Mouse (Mus musculus) hindbrain, embryonic 10.5 days (tissue): ENCODE measurements at regions not wholly inside any gene's neighbourhood (a gene's known extent, or its start where the extent isn't known, plus 50 kb on each side); places are given as distances from the start of the nearest gene placed in this dataset.

Experiments
- DNase-seq: peaks from one replicate; pipeline ENCODE4 v3.0.0-alpha.2; 2017; ENCODE audit warnings: low spot score
- H3K27ac ChIP-seq: fragments of 300-500 bp; sonication (generic); 2 replicates; pipeline ENCODE4 v1.5.1; 2016; ENCODE audit warnings: mild to moderate bottlenecking, moderate library complexity
- H3K27me3 ChIP-seq: fragments of 300-500 bp; sonication (generic); 2 replicates; pipeline ENCODE4 v1.6.1; 2016; ENCODE audit warnings: mild to moderate bottlenecking; ENCODE audit not compliant: poor library complexity, insufficient read depth, severe bottlenecking
- H3K36me3 ChIP-seq: fragments of 300-500 bp; sonication (generic); 2 replicates; pipeline ENCODE4 v1.6.1; 2016; ENCODE audit warnings: mild to moderate bottlenecking, moderate library complexity
- H3K4me1 ChIP-seq: fragments of 300-500 bp; sonication (generic); replicated peaks from 2 replicates; pipeline ENCODE4 v1.6.1; 2016; ENCODE audit warnings: mild to moderate bottlenecking
- H3K4me3 ChIP-seq: fragments of 300-500 bp; sonication (generic); 2 replicates; pipeline ENCODE4 v1.5.1; 2016; ENCODE audit warnings: mild to moderate bottlenecking, moderate library complexity
- H3K9me3 ChIP-seq: fragments of 300-500 bp; sonication (generic); 2 replicates; pipeline ENCODE4 v1.6.1; 2016; ENCODE audit warnings: mild to moderate bottlenecking, moderate library complexity
- WGBS: fragments of 180-500 bp; shearing (Covaris S2); methylation state at CpG from one replicate; pipeline ENCODE4 v1.1.7; 2016; 5-methylcytosine and 5-hydroxymethylcytosine counted together

GRCm38 (mm10) chr2:106576746-106577323, 116.2 kb upstream of the Mpped2 start:
- Histone ChIP-seq H3K4me3 (no peak overlapping the region), H3K4me1 (peaks cover 19% of the 10 kb centered on the region; the same call in 1 of the 2 replicates), H3K36me3 (no peaks in the 10 kb centered on the region), H3K27ac (no peak overlapping the region), H3K27me3 (no peaks in the 10 kb centered on the region), H3K9me3 (no peaks in the 10 kb centered on the region)
- DNase-seq, result peak; percentile 23
- WGBS, result 47% methylated on average over 4 of the region's 4 CpGs

- no peaks in the 10 kb centered on the region for H3K36me3 ChIP-seq
- no peak overlapping the region for H3K4me3 ChIP-seq
- no peaks in the 10 kb centered on the region for H3K9me3 ChIP-seq
- H3K27me3 ChIP-seq, result no peaks in the 10 kb centered on the region
- H3K4me1 ChIP-seq, result peaks cover 19% of the 10 kb centered on the region; the same call in 1 of the 2 replicates
- 65% methylated on average over 1 of the region's 1 CpGs for WGBS
- H3K27ac ChIP-seq, result no peak overlapping the region
- peak; percentile 20 for DNase-seq
These were observed 115.0 kb upstream of the Mpped2 start for GRCm38 (mm10) chr2:106578062-106578461.

- Histone ChIP-seq H3K4me1 (peaks cover 19% of the 10 kb centered on the region; the same call in 1 of the 2 replicates), H3K9me3 (no peaks in the 10 kb centered on the region), H3K27ac (no peak overlapping the region), H3K27me3 (no peaks in the 10 kb centered on the region), H3K36me3 (no peaks in the 10 kb centered on the region), H3K4me3 (no peak overlapping the region)
- DNase-seq, result no peak
- WGBS, result 73% methylated on average over 5 of the region's 5 CpGs
These were observed 112.4 kb upstream of the Mpped2 start for GRCm38 (mm10) chr2:106580663-106581062.

GRCm38 (mm10) chr2:106621251-106621650, 71.8 kb upstream of the Mpped2 start:
- Histone ChIP-seq H3K36me3 (no peaks in the 10 kb centered on the region), H3K9me3 (no peaks in the 10 kb centered on the region), H3K27ac (no peak overlapping the region), H3K27me3 (no peaks in the 10 kb centered on the region), H3K4me3 (no peak overlapping the region), H3K4me1 (no peaks in the 10 kb centered on the region)
- no peak for DNase-seq
- WGBS, result 84% methylated on average over 3 of the region's 3 CpGs

- no peaks in the 10 kb centered on the region for H3K36me3 ChIP-seq
These were observed 70.7 kb upstream of the Mpped2 start for GRCm38 (mm10) chr2:106622326-106622725.

GRCm38 (mm10) chr2:106623680-106624079, 69.4 kb upstream of the Mpped2 start:
- 67% methylated on average over 2 of the region's 2 CpGs for WGBS

More at GRCm38 (mm10) chr2:106622326-106622725, 70.7 kb upstream of the Mpped2 start:
- Histone ChIP-seq H3K4me3 (no peak overlapping the region), H3K9me3 (no peaks in the 10 kb centered on the region), H3K27me3 (no peaks in the 10 kb centered on the region), H3K4me1 (no peaks in the 10 kb centered on the region), H3K27ac (no peak overlapping the region)
- no peak for DNase-seq
- 91% methylated on average over 5 of the region's 5 CpGs for WGBS

GRCm38 (mm10) chr2:106631986-106632385, 61.1 kb upstream of the Mpped2 start:
- WGBS, result 89% methylated on average over 8 of the region's 8 CpGs
- no peaks in the 10 kb centered on the region for H3K36me3 ChIP-seq
- no peak overlapping the region for H3K27ac ChIP-seq
- no peaks in the 10 kb centered on the region for H3K9me3 ChIP-seq
- H3K4me3 ChIP-seq, result no peak overlapping the region
- DNase-seq, result no peak
- H3K27me3 ChIP-seq, result no peaks in the 10 kb centered on the region
- H3K4me1 ChIP-seq, result no peaks in the 10 kb centered on the region

More at GRCm38 (mm10) chr2:106623680-106624079, 69.4 kb upstream of the Mpped2 start:
- Histone ChIP-seq H3K36me3 (no peaks in the 10 kb centered on the region), H3K27me3 (no peaks in the 10 kb centered on the region), H3K9me3 (no peaks in the 10 kb centered on the region), H3K4me3 (no peak overlapping the region), H3K4me1 (no peaks in the 10 kb centered on the region), H3K27ac (no peak overlapping the region)
- no peak for DNase-seq
